Mouse (Mus musculus): Measurements from ENCODE around the gene Adgrb3.

Gene Adgrb3

GRCm38 (mm10) chr1:25310066-25310465, 519.4 kb downstream of the Adgrb3 start:
- DNase-seq (ENCODE audit: extremely low spot score), result no peak

GRCm38 (mm10) chr1:25281471-25281870, 548.0 kb downstream of the Adgrb3 start:
- no peak for DNase-seq (ENCODE audit: extremely low spot score)

- no peak for DNase-seq (ENCODE audit: extremely low spot score)
Observed at GRCm38 (mm10) chr1:25250562-25250961, 578.9 kb downstream of the Adgrb3 start.

GRCm38 (mm10) chr1:25242436-25242835, 587.1 kb downstream of the Adgrb3 start:
- no peak for DNase-seq (ENCODE audit: extremely low spot score)

DNA sequence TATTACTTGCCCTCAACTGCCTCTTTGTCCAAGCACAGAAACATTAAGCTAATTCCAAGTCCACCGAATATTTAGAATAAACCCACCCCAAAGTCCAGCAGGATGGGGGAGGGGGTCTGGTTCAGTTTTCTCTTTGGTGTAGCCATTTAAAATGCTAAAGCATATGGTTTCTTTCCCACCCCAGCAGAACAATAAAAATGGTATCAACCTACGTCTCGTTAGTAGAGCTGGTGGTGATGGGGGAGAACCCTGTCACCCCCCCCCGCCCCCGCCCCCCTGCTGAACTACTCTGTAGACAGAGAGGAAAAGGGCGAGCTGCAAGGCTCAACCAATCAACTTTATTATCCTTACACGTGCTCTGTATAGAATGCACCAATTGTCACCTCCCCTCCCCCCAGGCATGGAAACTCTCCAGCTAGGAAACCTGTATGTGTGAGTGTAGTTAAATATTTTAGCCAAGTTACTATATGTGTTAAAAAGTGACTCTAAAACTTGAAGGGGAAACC, 600.2 kb downstream of the Adgrb3 start:
- DNase-seq (ENCODE audit: extremely low spot score), result no peak

DNA sequence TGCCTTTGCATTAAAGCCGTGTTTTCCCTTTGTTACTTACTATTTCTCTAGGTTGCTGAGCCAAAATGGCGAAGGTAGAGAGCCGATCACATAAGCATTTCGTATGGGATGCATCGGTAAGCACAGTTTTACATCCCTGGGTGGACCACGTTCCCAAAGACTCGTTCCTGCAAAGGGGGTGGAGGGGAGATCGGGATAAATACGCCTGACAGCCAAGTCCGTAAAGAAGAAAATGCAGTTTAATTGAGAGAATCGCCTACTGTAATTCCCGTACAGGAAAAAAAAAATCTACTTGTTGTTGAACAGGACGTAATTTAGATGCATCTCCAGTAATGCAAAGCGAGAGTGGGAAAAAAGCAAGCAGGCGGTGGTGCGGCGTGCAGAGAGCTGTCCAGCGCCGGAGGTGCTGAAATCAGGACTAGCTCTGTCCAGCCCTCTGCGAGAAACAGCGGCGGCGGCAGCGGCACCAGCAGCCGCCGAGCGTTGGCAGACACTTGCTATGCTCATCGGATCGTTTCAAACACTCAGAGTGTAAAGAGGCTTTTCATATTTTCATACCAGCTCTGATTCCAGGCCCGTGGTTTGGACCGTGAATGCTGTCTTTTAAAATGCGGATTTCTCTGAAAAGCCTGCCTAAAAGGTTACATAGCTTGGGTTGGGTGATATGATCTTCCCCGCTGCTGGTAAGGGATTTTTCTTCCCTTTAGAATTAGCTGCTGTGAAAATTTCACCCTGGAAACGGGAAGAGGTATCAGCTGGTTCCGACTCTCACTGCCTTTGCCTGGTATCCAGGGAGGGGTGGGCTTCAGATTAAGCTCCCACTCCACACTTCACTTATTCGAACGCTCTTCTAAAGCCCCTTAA, 600.9 kb downstream of the Adgrb3 start:
- peak; percentile 85 for DNase-seq (ENCODE audit: extremely low spot score)

DNA sequence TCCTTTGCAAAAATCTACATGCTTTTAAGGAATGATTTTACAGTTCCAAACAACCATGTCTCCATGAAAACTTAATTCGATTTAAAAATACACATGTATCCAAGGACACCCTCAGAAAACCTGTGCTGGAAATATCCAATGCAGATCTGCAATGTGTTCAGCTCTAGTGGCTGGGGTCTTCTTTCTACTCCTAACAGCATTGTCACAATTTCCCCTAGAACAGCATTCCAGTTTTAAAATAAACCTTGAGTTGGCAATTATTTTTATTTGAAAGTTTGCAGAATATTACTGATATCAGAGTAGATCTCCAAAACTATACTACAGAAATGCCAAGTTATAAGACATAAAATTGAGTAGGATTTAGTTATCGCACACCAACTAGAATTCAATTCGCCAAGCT, 601.6 kb downstream of the Adgrb3 start:
- no peak for DNase-seq (ENCODE audit: extremely low spot score)

DNA sequence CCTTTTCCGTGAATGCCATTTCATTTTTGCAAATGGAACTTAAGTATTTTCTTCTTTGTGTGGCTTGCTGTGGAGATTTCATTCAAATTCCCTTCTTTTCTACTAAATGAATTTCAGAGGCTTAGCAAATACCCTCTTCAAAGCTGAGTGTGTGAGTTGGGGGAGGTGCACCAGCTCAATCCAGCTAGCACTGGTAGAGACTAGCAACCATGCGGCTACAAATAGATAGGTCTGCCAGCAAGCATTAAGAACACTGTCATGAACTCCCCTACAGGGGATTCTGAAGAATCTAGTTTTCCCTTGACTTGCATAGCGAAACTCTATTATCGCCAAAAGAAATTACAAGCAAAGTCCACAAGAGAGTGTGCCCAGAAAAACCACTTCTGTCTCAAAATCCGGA, 624.9 kb downstream of the Adgrb3 start:
- DNase-seq (ENCODE audit: extremely low spot score), result peak; percentile 4

DNA sequence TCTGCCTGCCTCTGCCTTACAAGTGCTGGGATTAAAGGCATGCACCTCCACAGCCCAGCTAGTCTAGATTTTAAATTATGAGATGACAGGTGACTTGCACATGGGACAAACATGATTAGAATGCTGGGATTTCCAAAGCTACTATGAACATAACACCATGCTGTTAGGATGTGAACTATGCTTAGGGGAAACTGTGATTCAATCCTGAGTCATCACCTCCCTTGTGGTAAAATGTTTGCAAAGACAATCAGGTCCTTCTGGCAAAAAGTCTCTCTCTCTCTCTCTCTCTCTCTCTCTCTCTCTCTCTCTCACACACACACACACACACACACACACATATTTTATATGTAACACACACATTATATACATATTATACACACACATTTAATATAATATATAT, 630.1 kb downstream of the Adgrb3 start:
- no peak for DNase-seq (ENCODE audit: extremely low spot score)

GRCm38 (mm10) chr1:25191986-25192385, 637.5 kb downstream of the Adgrb3 start:
- DNase-seq (ENCODE audit: extremely low spot score), result no peak

DNA sequence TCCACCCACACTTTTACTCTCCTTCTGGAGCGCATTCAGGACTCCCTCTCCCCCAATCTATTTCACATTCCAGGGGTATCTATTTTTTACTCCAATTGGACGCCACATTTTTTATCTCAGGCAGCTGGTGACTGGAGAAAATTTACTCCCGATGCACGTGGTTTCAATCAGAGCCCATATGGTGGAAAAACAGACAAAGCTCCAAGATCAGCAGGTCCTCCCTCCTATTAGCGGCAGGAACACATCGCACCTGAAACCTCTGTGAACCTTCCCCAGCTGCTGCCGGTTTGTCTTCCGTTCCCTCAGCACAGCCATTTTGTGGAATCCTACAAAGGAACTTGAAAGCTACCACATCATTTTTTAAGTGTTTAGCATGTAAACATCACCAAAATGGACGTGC, 640.2 kb downstream of the Adgrb3 start:
- no peak for DNase-seq (ENCODE audit: extremely low spot score)

DNA sequence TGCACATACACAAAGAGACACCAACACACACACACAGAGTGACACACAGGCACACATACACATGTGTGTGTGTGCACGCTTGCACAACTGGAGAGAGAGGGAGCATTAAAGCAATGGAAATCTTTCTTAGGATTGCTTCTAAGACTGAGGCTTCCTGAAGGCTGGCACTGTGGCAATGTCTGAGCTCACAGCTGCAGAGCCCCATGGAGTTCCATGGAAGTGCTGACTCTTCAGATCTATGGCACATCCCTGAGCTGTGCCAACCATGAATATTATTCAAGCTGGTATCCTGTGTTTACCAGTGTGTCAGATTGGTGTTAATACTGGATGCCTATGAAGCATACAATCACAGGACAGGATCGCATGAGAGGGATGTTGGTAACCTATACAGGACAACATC, 643.6 kb downstream of the Adgrb3 start:
- no peak for DNase-seq (ENCODE audit: extremely low spot score)

- DNase-seq (ENCODE audit: extremely low spot score), result no peak
Observed at GRCm38 (mm10) chr1:25181881-25182280, 647.6 kb downstream of the Adgrb3 start.

DNA sequence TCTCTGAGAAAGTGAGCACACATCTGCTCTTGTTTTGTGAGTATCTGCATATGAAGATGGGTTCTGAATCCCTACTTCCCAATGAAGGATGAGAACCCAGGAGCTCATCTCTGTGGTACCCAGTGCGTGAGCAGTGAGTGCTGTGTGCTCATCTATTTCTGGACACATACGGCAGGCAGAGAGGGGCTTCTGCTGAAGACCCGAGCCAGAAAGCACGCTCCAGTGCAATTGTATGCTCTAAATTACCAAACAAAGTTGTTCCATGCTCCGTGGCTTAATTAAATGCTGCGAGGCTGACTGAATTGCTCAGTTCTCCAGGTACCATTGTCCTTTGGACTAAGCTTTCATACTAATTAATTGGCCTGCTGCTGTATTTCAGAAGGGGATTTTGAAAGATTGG, 648.9 kb downstream of the Adgrb3 start:
- no peak for DNase-seq (ENCODE audit: extremely low spot score)

GRCm38 (mm10) chr1:25179860-25180582, 649.5 kb downstream of the Adgrb3 start:
- no peak for DNase-seq (ENCODE audit: extremely low spot score)

- no peak for DNase-seq (ENCODE audit: extremely low spot score)
Observed at GRCm38 (mm10) chr1:25178347-25179130, 651.0 kb downstream of the Adgrb3 start.

DNA sequence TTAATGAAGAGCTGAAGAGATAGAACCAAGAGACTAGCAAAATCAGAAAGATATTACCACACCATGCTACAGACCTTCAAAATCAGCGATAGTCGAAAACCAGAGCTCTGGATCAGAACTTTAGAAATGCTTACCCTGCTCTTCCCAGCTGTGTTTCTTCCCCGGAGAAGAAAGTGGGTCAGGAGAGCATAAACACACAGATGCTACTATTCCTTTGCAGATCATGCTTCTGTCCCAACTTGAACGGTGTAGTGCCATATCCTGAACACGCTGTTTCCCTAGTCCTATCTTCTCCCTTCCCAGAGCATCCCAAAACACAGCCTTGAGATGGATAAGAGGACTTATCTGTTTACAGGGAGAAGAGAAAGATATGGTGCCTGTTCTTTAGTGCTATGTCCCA, 662.4 kb downstream of the Adgrb3 start:
- no peak for DNase-seq (ENCODE audit: extremely low spot score)

- DNase-seq (ENCODE audit: extremely low spot score), result no peak
Observed at GRCm38 (mm10) chr1:25166036-25166796, 663.3 kb downstream of the Adgrb3 start.

GRCm38 (mm10) chr1:25163561-25163960, 665.9 kb downstream of the Adgrb3 start:
- no peak for DNase-seq (ENCODE audit: extremely low spot score)

GRCm38 (mm10) chr1:25146206-25146605, 683.3 kb downstream of the Adgrb3 start:
- no peak for DNase-seq (ENCODE audit: extremely low spot score)

DNA sequence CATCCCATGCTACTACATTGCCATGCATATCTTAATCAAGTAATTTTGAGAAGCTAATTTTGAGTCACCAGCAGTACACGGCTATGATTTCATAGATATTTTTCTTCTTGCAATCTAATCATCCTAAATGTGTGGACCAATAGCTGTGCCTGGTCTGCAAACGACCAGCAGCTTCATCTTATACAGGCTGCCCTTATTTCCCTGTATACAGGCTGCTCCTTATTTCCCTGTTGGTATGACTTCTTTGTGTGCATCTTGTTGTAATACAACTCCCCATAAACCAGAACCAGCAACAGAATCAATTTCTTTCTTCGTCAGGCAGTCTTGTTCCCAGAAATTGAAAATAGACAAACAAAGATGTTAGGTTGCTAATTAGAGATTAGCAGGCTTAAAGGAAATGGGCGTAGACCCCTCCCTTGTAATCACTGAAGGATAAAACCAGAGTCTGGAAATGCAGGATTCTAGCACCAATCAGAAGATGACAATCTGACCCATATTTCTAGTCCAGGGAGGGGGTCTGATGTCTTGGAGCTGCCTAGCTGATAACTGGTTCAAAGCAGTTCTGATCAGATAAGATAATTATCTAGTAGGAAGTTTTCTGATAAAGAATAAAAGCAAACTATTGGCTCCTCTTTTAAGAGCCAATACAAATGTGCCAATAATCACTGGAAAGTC, 697.2 kb downstream of the Adgrb3 start:
- no peak for DNase-seq (ENCODE audit: extremely low spot score)
